Mouse (Mus musculus): ENCODE data around the gene Nfkbie. TPM values are rescaled to one million over a fixed set of nuclear protein-coding genes. Genes with fewer than 3 reads are reported as not detected.
A peak's percentile ranks its signal among the peaks of the same experiment; 100 is the strongest.

The Nfkbie gene
- polyA plus RNA-seq, 1 experiment from 2014 or later: 4.9 TPM

DNA sequence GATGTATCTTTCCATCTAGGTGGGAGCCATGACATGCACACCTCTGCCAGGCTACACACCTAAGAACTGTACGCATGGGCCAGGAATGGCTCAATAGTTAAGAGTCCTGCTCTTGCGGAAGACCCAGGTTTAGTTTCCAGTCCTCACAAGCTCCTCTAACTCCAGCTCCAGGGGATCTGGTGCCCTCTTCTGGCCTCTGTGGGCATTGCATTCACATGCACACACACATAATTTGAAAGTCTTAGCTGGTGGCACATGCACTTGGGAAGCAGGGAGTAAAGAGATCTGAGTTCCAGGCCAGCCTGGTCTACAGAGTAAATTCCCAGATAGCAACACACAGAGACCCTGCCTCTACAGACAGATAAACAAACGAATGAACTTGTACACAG lies 30.9 kb downstream of the Nfkbie start:
- no peak overlapping the region for H3K27ac ChIP-seq (replicated peaks; ENCODE audit: low read depth, low read length)
- no peak overlapping the region for H3K4me2 ChIP-seq (ENCODE audit: low read length)
- no peak overlapping the region for H3K9ac ChIP-seq (replicated peaks; ENCODE audit: low read length)
- no peaks in the 10 kb centered on the region for H3K9me3 ChIP-seq (ENCODE audit: control insufficient read depth, low read length)
- no peak overlapping the region for H3K4me3 ChIP-seq (replicated peaks; ENCODE audit: low read depth, low read length)
- no peaks in the 10 kb centered on the region for H3K36me3 ChIP-seq (ENCODE audit: control insufficient read depth, insufficient read depth, low read length)
- no peak for ATAC-seq (ENCODE audit: low FRiP score, low TSS enrichment)
- DNase-seq: no peak
- WGBS: over 99% methylated on average over 3 of the region's 3 CpGs
- no peaks in the 10 kb centered on the region for H3K27me3 ChIP-seq (ENCODE audit: control insufficient read depth, insufficient read depth, low read length)
- H3K4me1 ChIP-seq (ENCODE audit: control insufficient read depth, insufficient read depth, low read length): peaks cover 13% of the 10 kb centered on the region; the same call in 1 of the 2 replicates

DNA sequence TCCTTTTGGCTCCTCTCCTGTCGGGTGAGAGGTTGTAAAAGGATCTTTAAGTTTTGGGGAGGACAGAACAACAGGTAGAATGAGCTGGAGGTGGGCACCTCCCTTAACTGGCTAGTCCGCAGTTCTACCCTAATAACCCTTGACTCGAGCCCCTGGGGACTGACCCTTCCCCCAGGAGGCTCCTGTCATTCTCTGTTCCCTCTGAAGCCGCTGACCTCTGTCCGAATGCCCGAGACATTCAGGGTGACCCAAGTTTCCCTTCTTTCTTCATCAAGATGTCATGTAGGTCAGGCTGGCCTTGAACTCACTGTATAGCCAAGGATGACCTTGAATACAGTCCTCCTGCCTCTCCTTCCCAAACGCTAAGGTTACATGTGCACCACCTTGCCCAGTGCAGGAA lies 32.9 kb downstream of the Nfkbie start:
- Histone ChIP-seq H3K9me3 (ENCODE audit: control insufficient read depth, low read length) (no peaks in the 10 kb centered on the region), H3K9ac (replicated peaks; ENCODE audit: low read length) (no peak overlapping the region), H3K27ac (replicated peaks; ENCODE audit: low read depth, low read length) (no peak overlapping the region), H3K36me3 (ENCODE audit: control insufficient read depth, insufficient read depth, low read length) (no peaks in the 10 kb centered on the region), H3K4me2 (ENCODE audit: low read length) (no peak overlapping the region), H3K27me3 (ENCODE audit: control insufficient read depth, insufficient read depth, low read length) (no peaks in the 10 kb centered on the region; the same call in 1 of the 2 replicates), H3K4me1 (ENCODE audit: control insufficient read depth, insufficient read depth, low read length) (peaks cover 13% of the 10 kb centered on the region; the same call in 1 of the 2 replicates), H3K4me3 (replicated peaks; ENCODE audit: low read depth, low read length) (no peak overlapping the region)
- WGBS: 92% methylated on average over 7 of the region's 7 CpGs
- DNase-seq (no peak), ATAC-seq (ENCODE audit: low FRiP score, low TSS enrichment) (no peak)

DNA sequence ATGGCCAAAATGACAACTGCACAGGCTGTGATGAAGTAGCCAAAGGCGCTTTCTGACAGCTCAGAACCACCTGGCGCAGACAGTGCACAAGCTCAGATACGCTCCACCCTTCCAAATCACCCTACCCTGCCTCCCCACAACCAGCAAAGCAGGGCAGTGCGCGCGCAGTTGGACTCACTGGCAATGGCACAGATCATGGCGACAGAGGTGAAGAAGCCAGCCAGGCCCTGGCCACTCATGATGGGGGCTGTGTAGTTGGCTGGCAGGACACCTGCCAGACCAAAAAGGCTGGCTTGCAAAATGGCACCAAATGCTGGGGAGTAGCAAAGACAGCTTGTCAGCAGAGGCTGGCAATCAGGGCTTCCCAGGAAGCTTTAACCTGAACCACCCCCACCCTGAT lies 33.7 kb downstream of the Nfkbie start:
- DNase-seq: no peak
- WGBS: 96% methylated on average over 7 of the region's 7 CpGs
- Histone ChIP-seq H3K27ac (replicated peaks; ENCODE audit: low read depth, low read length) (no peak overlapping the region), H3K4me2 (ENCODE audit: low read length) (no peak overlapping the region), H3K27me3 (ENCODE audit: control insufficient read depth, insufficient read depth, low read length) (peaks cover 4% of the 10 kb centered on the region; the same call in 1 of the 2 replicates), H3K9ac (replicated peaks; ENCODE audit: low read length) (no peak overlapping the region), H3K4me3 (replicated peaks; ENCODE audit: low read depth, low read length) (no peak overlapping the region), H3K36me3 (ENCODE audit: control insufficient read depth, insufficient read depth, low read length) (no peaks in the 10 kb centered on the region), H3K4me1 (ENCODE audit: control insufficient read depth, insufficient read depth, low read length) (peaks cover 13% of the 10 kb centered on the region; the same call in 1 of the 2 replicates), H3K9me3 (ENCODE audit: control insufficient read depth, low read length) (no peaks in the 10 kb centered on the region)
- ATAC-seq (ENCODE audit: low FRiP score, low TSS enrichment): no peak

DNA sequence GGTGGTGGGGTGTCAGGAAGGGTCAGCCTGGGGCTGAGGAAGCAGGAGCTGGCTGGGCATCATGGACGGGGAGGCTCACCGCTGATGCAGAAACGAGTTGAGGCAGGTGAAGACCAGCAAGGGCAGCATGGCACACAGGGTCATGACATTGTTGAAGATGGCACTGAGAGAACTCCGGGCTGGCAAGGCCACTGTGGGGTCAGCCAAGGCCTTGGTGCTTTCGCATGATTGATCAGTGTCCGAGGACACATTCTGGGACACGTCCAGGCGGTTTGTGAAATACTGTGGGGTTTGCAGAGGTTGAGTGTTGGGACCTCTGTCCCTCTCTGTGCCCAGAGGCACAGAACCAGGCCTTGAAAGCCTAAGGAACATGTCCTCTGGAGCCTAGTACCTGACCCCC lies 34.3 kb downstream of the Nfkbie start:
- no peak overlapping the region for H3K9ac ChIP-seq (replicated peaks; ENCODE audit: low read length)
- H3K4me2 ChIP-seq (ENCODE audit: low read length): no peak overlapping the region
- H3K27me3 ChIP-seq (ENCODE audit: control insufficient read depth, insufficient read depth, low read length): peaks cover 11% of the 10 kb centered on the region; the same call in 1 of the 2 replicates
- no peak for DNase-seq
- WGBS: 94% methylated on average over 8 of the region's 8 CpGs
- ATAC-seq (ENCODE audit: low FRiP score, low TSS enrichment): no peak
- H3K4me1 ChIP-seq (ENCODE audit: control insufficient read depth, insufficient read depth, low read length): peaks cover 11% of the 10 kb centered on the region
- no peaks in the 10 kb centered on the region for H3K36me3 ChIP-seq (ENCODE audit: control insufficient read depth, insufficient read depth, low read length)
- H3K9me3 ChIP-seq (ENCODE audit: control insufficient read depth, low read length): no peaks in the 10 kb centered on the region
- H3K27ac ChIP-seq (replicated peaks; ENCODE audit: low read depth, low read length): no peak overlapping the region
- no peak overlapping the region for H3K4me3 ChIP-seq (replicated peaks; ENCODE audit: low read depth, low read length)

DNA sequence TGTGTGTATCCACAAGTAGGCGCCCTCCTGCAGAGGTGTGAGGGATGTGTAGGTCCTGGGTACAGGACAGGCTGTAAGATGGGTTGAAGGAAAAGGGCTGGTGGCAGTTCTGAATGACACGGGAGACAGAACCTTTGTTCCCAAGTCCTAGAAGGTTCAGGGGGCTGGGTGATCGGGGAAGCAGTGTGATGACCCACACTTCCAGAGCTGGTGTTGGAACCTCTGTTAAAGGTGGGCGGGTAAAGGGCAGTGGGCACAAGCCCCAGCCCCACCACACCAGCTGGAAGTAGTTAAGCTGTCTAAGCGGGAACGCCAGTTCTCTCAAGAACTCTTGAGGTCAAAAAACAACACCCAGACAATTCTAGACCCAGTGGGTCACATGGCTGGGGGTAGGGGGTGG lies 34.9 kb downstream of the Nfkbie start:
- 89% methylated on average over 6 of the region's 6 CpGs for WGBS
- Histone ChIP-seq H3K9me3 (ENCODE audit: control insufficient read depth, low read length) (no peaks in the 10 kb centered on the region), H3K4me1 (ENCODE audit: control insufficient read depth, insufficient read depth, low read length) (peaks cover 11% of the 10 kb centered on the region), H3K27me3 (ENCODE audit: control insufficient read depth, insufficient read depth, low read length) (peaks cover 11% of the 10 kb centered on the region; the same call in 1 of the 2 replicates), H3K27ac (replicated peaks; ENCODE audit: low read depth, low read length) (no peak overlapping the region), H3K4me2 (ENCODE audit: low read length) (no peak overlapping the region), H3K36me3 (ENCODE audit: control insufficient read depth, insufficient read depth, low read length) (no peaks in the 10 kb centered on the region), H3K9ac (replicated peaks; ENCODE audit: low read length) (no peak overlapping the region), H3K4me3 (replicated peaks; ENCODE audit: low read depth, low read length) (no peak overlapping the region)
- no peak for DNase-seq
- no peak for ATAC-seq (ENCODE audit: low FRiP score, low TSS enrichment)

- Histone ChIP-seq H3K36me3 (ENCODE audit: control insufficient read depth, insufficient read depth, low read length) (no peaks in the 10 kb centered on the region), H3K4me2 (ENCODE audit: low read length) (no peak overlapping the region), H3K27me3 (ENCODE audit: control insufficient read depth, insufficient read depth, low read length) (peaks cover 11% of the 10 kb centered on the region; the same call in 1 of the 2 replicates), H3K27ac (replicated peaks; ENCODE audit: low read depth, low read length) (no peak overlapping the region), H3K9me3 (ENCODE audit: control insufficient read depth, low read length) (no peaks in the 10 kb centered on the region), H3K9ac (replicated peaks; ENCODE audit: low read length) (no peak overlapping the region), H3K4me3 (replicated peaks; ENCODE audit: low read depth, low read length) (no peak overlapping the region), H3K4me1 (ENCODE audit: control insufficient read depth, insufficient read depth, low read length) (peaks cover 18% of the 10 kb centered on the region)
- DNase-seq (no peak), ATAC-seq (ENCODE audit: low FRiP score, low TSS enrichment) (no peak)
- 54% methylated on average over 16 of the region's 16 CpGs for WGBS
Observed at GRCm38 (mm10) chr17:45591701-45592605, 36.5 kb downstream of the Nfkbie start.

DNA sequence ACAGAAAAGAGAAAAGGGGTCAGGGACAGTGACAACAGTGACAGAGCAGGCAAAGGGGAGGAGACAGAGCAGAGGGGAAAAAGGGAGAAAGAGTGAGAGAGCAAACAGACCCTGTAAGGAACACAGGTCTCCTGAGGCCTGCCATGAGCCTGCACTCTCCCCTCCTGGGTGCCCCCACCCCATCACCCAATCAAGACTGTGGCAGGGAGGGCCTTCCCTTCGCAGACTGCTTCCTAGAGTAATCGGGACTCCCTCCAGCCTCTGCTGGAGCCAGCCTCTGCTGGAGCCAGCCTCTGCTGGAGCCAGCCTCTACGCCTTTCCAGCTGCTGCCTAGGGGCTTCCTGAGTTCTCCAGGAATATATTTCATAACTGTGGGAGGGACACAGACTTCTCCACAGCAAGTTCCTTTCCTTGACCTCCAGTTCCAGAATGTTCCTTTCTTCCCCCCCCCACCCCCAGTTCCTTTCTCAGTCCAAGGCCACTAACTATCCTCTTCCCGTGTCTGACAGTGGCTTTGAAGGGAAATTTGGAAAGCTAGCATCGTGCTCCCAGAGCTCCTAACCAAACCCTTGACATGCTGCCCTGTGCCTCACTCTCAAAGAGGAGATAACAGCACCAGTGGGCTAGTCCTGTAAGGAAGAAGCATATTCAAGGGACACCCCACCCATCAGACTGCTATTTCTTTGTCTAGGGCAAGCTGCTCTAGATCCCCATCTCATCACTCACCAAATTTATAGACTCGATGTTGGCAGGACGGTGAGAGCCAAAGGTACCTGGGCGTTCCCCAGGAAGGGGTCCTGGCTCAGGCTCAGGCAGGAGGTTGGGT lies 37.3 kb downstream of the Nfkbie start:
- ATAC-seq (ENCODE audit: low FRiP score, low TSS enrichment): no peak
- no peak overlapping the region for H3K4me2 ChIP-seq (ENCODE audit: low read length)
- 60% methylated on average over 8 of the region's 8 CpGs for WGBS
- no peak overlapping the region for H3K9ac ChIP-seq (replicated peaks; ENCODE audit: low read length)
- no peaks in the 10 kb centered on the region for H3K9me3 ChIP-seq (ENCODE audit: control insufficient read depth, low read length)
- H3K27ac ChIP-seq (replicated peaks; ENCODE audit: low read depth, low read length): no peak overlapping the region
- no peak for DNase-seq
- H3K4me3 ChIP-seq (replicated peaks; ENCODE audit: low read depth, low read length): no peak overlapping the region
- H3K4me1 ChIP-seq (ENCODE audit: control insufficient read depth, insufficient read depth, low read length): peaks cover 18% of the 10 kb centered on the region
- peaks cover 11% of the 10 kb centered on the region; the same call in 1 of the 2 replicates for H3K27me3 ChIP-seq (ENCODE audit: control insufficient read depth, insufficient read depth, low read length)
- H3K36me3 ChIP-seq (ENCODE audit: control insufficient read depth, insufficient read depth, low read length): no peaks in the 10 kb centered on the region

- Histone ChIP-seq H3K4me3 (replicated peaks; ENCODE audit: low read depth, low read length) (no peak overlapping the region), H3K4me1 (ENCODE audit: control insufficient read depth, insufficient read depth, low read length) (peaks cover 18% of the 10 kb centered on the region), H3K27me3 (ENCODE audit: control insufficient read depth, insufficient read depth, low read length) (peaks cover 11% of the 10 kb centered on the region; the same call in 1 of the 2 replicates), H3K9ac (replicated peaks; ENCODE audit: low read length) (no peak overlapping the region), H3K36me3 (ENCODE audit: control insufficient read depth, insufficient read depth, low read length) (no peaks in the 10 kb centered on the region), H3K4me2 (ENCODE audit: low read length) (peak overlapping the region; percentile 0; the same call in 1 of the 2 replicates), H3K9me3 (ENCODE audit: control insufficient read depth, low read length) (no peaks in the 10 kb centered on the region), H3K27ac (replicated peaks; ENCODE audit: low read depth, low read length) (no peak overlapping the region)
- DNase-seq: no peak
- 24% methylated on average over 8 of the region's 8 CpGs for WGBS
- no peak for ATAC-seq (ENCODE audit: low FRiP score, low TSS enrichment)
Observed at GRCm38 (mm10) chr17:45593479-45593878, 38.0 kb downstream of the Nfkbie start.
